Mouse (Mus musculus): Measurements from ENCODE around the gene Efna5. TPM values are rescaled to one million over a fixed set of nuclear protein-coding genes. Genes with fewer than 3 reads are reported as not detected.

Efna5 gene
- total RNA-seq, 2 experiments from 2014 or later: 6.7 to 8.5 TPM

DNA sequence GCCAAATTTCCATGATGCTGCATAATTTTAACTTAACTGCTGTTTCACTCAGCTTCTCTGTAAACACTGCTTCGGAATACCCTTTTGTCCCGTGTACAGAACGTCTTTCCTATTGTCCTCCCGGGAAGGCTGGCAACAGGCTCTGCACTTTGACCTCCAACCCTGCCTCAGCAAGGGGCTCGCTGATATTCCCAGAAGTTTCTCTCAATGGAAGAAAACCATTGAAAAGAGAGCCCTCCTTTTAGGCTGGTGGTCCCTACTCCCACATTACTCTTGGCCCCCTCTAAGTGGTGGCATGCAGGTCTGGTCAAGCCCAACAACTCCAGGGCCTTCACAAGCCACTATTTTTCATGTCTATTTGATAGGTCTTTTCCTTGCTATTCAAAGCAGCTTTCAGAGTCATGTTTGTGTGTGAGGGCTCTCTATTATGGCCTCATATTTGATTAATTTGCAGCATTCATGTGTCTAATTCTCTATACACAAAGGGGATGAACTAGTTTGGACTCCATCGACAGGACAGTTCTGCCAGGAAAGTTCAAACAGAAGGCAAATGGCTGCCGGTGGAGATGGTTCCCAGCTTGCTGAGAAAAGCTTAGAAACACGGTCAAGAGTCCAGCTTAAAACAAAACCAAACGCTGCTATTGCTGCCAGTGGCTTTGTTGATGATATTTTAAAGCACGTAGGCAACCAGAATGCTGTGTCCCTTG, 103.1 kb downstream of the Efna5 start:
- no peak for DNase-seq (ENCODE audit: low spot score in 2 of 2)
- TF ChIP-seq CTCF (conservative IDR thresholded peaks at IDR 0.05): no peak
- H3K4me3 ChIP-seq: no peak overlapping the region
- no peak overlapping the region for H3K27ac ChIP-seq

DNA sequence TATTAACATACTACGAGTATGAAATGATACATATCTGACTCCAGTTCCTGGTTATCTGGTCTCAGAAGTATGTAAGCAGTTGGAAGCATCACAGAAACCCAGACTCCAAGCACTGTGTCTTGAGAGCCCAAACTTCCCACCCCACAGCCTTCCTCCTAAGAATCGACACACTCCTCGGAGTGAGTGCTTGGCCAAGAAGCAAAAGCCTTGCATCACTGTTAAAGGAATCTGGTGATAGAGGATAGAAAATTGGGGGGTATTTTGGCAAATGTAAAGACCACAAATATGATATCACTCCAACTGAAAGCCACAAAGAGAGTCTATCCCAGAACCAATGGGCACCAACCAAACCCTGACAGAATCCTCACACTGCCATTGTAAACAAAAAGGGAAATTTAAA, 104.4 kb downstream of the Efna5 start:
- no peak for TF ChIP-seq CTCF (conservative IDR thresholded peaks at IDR 0.05)
- no peak overlapping the region for H3K4me3 ChIP-seq
- no peak overlapping the region for H3K27ac ChIP-seq
- no peak for DNase-seq (ENCODE audit: low spot score in 2 of 2)

DNA sequence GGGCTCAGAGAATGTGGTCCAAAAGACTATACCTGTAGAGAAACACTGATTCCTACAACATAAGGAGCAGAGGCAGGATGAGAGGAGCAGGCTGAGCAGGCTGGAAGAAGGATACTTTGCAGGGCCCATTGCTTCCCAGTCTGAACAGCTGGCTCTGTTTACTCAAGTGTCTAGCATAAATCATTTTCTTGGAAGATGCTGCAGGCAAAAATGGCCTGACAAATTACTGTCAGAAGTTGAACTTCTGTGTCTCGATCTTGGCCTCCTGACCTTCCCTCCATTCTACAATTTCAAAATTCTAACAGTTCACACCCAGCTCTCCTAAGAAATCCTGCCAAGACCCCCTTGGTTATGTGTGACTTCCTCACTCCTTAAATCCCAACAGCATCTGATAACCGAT, 105.1 kb downstream of the Efna5 start:
- no peak overlapping the region for H3K27ac ChIP-seq
- no peak for TF ChIP-seq CTCF (conservative IDR thresholded peaks at IDR 0.05)
- DNase-seq (ENCODE audit: low spot score in 2 of 2): no peak
- H3K4me3 ChIP-seq: no peak overlapping the region

DNA sequence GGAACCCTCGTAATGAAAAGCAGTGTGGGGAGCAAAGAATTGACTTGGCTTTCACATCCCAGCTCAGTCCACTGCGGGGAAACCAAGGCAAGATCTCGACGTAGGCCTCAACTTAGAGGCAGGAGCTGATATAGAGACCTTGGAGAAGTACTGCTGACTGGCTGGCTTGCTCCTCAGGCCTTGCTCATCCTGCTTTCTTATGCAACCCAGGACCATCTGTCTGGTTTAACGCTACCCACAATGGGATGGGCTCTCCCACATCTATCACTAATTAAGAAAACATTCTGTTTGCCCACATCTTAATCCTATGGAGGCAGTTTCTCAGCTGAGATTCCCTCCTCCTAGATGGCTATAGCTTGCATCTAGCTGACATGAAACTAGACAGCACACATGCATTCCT, 105.7 kb downstream of the Efna5 start:
- Histone ChIP-seq H3K27ac (no peak overlapping the region), H3K4me3 (no peak overlapping the region)
- no peak for TF ChIP-seq CTCF (conservative IDR thresholded peaks at IDR 0.05)
- no peak for DNase-seq (ENCODE audit: low spot score in 2 of 2)

DNA sequence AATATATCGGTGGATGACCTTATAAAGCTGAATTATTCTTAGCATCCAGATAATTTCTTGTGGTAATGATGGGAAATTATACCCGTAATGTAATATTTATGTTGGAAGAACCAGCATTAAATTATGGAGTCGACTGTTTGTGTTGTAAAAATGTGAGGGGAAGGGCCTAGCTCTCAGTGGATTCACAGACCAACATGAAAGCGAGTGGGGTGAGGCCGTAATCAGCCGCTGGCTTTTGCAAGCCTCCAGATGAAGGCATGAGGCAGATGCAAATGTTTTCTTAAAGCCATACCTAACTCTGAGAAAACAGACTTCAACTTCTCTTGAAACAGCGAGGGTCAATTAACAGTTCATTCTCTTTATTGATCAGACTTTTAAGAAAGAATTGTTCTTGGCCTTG, 106.4 kb downstream of the Efna5 start:
- Histone ChIP-seq H3K4me3 (no peak overlapping the region), H3K27ac (no peak overlapping the region)
- TF ChIP-seq CTCF (conservative IDR thresholded peaks at IDR 0.05): no peak
- DNase-seq (ENCODE audit: low spot score in 2 of 2): no peak

DNA sequence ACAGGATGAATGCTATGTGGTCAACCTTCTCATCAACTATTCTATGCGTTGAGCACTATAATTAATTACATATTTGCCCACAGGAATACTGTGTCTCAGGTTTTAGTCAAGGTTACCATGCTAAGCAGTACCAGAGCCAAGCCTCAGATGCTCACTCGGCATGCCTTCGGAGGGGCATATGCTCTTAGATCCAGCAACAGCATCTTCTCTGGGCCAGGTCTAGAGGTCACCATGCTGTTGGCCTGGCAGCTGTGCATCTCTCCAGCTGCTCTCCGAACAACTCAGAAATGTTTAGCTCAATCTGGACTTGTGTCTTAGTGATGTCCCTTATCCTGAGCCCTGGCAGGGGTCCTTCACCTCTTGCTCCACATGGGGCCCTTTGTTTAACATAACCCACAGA, 114.4 kb downstream of the Efna5 start:
- DNase-seq (ENCODE audit: low spot score in 2 of 2): no peak
- Histone ChIP-seq H3K27ac (no peak overlapping the region), H3K4me3 (no peak overlapping the region)
- no peak for TF ChIP-seq CTCF (conservative IDR thresholded peaks at IDR 0.05)

DNA sequence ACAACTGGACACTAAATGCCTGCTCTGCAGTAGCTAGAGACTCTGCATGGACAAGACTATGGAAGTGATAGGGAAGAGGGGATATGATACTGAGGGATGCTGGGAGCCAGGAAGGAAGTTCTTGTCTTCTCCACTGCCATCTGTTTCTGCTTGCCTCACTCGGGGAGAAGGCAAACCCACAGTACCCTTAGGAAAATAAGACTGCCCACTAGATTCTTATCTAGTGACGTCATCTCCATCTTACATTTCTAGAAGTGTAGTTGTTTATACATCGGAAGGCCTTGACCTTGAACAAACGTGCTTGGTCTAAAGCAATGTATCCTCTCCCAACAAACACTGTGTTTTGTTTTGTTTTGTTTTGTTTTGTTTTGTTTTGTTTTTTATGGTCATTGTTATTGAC, 116.0 kb downstream of the Efna5 start:
- DNase-seq (ENCODE audit: low spot score in 2 of 2): no peak
- no peak overlapping the region for H3K27ac ChIP-seq
- no peak for TF ChIP-seq CTCF (conservative IDR thresholded peaks at IDR 0.05)
- H3K4me3 ChIP-seq: no peak overlapping the region

DNA sequence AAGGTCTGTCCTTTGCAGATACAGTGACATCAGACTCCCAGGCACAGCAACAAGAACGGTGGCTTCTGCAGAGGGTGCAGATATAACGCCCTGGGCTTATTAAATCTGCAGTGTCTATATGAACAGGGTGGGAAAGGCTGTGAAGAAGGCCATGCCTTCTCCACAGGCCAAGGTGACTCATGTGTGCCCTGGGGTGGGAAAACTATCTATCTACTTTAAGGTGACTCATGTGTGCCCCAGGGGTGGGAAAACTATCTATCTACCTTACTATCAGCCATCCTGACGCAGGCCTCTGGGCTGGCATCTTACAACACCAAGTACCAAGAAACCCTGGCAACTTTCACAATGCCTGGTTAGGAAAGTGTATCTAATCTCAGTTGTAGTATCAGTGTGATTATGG, 124.2 kb downstream of the Efna5 start:
- Histone ChIP-seq H3K27ac (no peak overlapping the region), H3K4me3 (no peak overlapping the region)
- no peak for TF ChIP-seq CTCF (conservative IDR thresholded peaks at IDR 0.05)
- no peak for DNase-seq (ENCODE audit: low spot score in 2 of 2)

DNA sequence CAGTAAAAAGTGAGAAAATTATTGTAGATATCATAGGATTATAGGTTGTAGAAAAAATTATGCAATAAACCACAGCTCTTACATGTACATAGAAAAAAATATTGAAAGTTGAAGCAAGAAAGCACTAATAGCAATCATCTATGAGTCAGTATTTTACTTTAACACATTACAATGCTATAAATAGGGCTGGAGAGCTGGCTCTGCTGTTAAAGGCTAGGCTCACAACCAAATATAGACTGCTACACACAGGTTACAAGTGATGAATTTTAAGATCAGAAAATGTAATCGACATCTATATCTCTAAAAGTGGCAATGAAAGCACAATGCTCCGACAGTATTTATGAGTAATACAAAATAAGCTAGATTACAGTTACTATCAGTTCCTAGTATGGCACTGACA, 125.5 kb downstream of the Efna5 start:
- H3K4me3 ChIP-seq: no peak overlapping the region
- DNase-seq (ENCODE audit: low spot score in 2 of 2): no peak
- no peak for TF ChIP-seq CTCF (conservative IDR thresholded peaks at IDR 0.05)
- no peak overlapping the region for H3K27ac ChIP-seq

DNA sequence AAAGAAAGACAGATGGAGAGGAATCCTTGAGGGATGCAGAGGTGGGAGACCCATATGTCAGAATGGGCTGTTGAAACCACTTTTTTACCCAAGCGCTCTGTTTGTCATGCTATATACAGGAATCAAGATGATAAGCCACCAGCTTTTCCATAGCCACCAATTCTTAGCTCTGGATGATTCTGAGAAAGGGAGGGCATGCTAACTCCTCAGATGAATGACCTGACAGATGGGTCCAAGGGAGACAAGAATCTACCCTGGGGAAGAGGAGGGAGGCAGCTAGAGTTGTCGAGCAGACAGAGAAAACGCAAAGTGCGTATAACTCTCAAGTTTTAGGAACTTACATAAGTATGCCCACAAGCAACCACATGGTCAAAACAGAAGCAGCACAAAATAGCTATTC, 126.5 kb downstream of the Efna5 start:
- Histone ChIP-seq H3K27ac (no peak overlapping the region), H3K4me3 (no peak overlapping the region)
- no peak for TF ChIP-seq CTCF (conservative IDR thresholded peaks at IDR 0.05)
- DNase-seq (ENCODE audit: low spot score in 2 of 2): no peak

DNA sequence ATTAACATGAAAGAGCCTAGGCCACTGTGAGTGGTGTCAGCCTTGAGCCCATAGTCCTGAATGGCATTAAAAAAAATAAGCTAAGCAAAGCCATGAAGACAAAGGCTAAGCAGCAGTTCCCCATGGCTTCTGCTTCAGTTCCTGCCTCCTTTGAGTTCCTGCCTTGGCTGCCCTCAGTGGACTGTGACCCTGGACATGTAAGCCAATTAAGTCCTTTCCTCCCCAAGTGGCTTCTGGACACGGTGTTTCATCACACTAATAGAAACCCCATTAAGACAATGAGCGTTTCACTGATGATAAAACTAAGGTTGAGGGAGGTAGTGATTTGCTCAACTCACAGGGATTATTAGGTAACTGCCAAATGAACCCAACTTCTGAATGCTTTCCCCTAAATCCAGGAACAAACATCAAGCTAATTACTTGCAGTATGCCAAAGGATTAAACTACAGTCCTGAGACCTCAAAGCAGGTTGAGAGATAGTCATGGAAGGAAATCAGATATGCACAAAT, 128.7 kb downstream of the Efna5 start:
- Histone ChIP-seq H3K4me3 (no peak overlapping the region), H3K27ac (no peak overlapping the region)
- no peak for TF ChIP-seq CTCF (conservative IDR thresholded peaks at IDR 0.05)
- DNase-seq (ENCODE audit: low spot score in 2 of 2): no peak

DNA sequence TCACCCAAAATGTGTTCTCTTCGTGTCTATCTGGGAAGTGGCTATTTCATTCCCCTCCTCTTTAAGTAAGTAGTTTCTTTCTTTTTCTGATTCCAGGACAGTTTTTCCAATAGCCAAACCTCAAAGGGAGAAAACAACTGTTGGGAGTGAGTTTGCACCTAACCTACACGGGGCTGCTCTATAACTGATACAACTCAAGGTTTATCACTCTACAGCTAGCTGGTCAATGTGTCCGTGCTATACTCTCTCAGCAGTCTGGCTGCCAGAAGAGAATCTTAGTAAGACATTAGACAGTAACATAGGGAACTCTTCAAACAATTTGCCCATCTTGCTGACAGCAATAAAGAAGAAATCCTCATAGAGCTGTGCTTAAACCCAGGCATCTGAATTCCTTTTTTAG, 130.5 kb downstream of the Efna5 start:
- H3K27ac ChIP-seq: no peak overlapping the region
- no peak for DNase-seq (ENCODE audit: low spot score in 2 of 2)
- no peak for TF ChIP-seq CTCF (conservative IDR thresholded peaks at IDR 0.05)
- no peak overlapping the region for H3K4me3 ChIP-seq

DNA sequence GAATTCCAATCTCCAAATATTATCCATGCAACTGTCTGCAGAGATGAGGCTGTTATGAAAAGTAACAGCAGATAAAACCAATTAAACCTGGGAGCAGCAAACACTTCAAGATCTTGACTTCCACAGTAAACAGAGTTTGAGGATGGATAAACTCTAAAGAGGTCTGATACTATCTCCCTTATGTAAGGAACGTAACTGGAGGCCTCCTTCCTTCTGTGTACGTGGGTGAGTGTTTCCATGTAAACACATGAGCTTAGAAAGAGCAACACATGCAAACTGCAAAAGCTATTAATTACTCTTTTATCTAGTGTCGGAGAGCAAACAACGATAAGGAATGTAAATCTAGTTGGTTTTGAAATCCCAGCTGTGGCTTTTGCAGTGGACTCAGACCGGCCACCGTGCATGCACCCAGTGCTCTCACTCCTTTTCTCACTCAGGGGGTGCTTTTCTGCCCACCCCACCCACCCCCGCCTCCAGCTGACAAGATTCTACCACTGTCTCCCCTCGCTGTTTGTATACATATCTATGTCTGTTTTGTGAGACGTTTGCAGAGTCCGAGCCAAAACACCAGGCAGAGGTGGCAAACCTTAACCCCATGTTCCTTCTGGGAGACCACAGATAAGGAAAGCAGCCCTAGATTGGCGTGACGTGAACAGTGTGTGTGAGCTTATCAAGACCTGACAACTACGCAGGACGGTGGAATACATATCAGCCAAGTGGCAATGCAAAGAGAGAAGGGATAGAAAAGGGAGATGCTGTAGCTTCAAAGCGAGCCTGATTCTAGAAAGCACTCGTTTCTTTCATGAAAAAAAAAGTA, 132.1 kb downstream of the Efna5 start:
- H3K27ac ChIP-seq: no peak overlapping the region
- DNase-seq (ENCODE audit: low spot score in 2 of 2): no peak
- TF ChIP-seq CTCF (conservative IDR thresholded peaks at IDR 0.05): no peak
- H3K4me3 ChIP-seq: no peak overlapping the region

DNA sequence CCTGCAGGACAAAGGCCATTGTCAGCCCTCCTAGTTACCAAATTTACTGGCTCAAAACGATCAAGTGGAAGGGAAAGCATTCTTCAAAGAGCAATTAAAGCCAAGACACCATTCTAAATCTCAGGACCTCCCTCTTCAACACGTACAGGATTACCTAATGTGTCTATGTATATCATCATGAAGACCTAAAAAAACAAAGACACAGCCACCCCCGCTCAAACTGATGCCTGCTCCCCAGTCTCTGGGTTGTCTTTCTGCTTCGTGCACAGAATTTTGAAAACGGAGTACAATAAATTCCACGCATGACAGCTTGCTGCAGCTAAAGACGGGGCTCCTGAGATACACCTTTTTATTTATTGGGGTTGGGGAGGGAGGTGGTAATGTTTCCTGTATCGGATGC, 133.7 kb downstream of the Efna5 start:
- H3K27ac ChIP-seq: no peak overlapping the region
- no peak for DNase-seq (ENCODE audit: low spot score in 2 of 2)
- no peak for TF ChIP-seq CTCF (conservative IDR thresholded peaks at IDR 0.05)
- no peak overlapping the region for H3K4me3 ChIP-seq
